Mouse (Mus musculus): Measurements from ENCODE around the gene 2310057J18Rik.
"Not testable (repeated sequence)": the region's sequence is repeated elsewhere in the genome, so short reads cannot be mapped to it uniquely, and the experiment has no call there.

The 2310057J18Rik gene

GRCm38 (mm10) chr10:28986203-28986602 is at the start of gene 2310057J18Rik:
2310057J18Rik (minus strand) TSS chr10:28986303.
- DNase-seq (ENCODE audit: low spot score): no peak

DNA sequence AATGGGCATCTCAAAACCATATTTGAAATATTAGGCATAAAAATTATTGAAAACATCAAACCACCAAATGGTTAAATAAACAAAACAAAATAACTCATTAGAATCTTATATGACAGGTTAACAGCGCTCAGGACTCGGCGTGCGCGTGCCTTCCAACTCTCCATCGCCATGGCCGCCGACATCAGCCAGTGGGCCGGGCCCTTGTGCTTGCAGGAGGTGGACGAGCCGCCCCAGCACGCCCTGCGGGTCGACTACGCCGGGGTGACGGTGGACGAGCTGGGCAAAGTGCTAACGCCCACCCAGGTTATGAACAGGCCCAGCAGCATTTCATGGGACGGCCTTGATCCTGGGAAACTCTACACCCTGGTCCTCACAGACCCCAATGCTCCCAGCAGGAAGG is 43.9 kb upstream of the 2310057J18Rik start:
- not testable (repeated sequence) for DNase-seq (ENCODE audit: low spot score)

DNA sequence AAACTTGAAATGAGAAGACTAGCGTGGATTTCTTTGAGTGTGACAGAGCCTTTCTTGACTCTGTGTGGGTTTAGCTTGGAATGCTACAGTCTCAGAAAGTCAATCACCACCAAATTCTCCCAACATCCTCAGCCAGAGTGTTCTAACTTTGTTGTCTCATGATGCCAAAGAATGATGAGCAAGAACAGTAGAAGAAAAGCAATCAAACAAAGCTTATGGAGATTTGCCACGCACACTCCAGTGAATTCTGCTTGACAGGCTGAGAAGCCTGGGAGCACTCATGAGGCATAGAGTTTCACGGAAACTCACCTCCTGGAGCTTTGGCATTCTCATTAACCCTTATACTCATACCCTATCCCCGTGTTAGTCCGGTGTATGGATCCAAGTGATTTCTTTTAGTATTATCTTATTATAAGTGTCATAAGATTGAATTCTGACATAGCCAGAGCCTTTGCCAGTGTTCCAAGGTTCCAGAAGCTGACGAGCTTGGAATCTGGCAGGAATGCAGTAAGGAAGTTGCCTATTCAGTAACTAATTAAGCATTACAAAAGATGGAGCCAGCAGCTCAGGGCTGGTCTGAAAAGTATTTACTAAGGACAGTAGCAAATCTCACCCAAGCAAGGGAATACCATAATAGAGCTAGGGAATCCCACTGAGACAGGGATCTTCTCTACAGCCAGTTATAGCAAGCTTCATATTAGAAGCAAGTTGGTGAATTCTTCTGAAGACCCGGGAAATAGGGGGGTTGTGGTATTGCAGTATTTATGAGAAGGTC is 33.6 kb upstream of the 2310057J18Rik start:
- no peak for DNase-seq (ENCODE audit: low spot score)

DNA sequence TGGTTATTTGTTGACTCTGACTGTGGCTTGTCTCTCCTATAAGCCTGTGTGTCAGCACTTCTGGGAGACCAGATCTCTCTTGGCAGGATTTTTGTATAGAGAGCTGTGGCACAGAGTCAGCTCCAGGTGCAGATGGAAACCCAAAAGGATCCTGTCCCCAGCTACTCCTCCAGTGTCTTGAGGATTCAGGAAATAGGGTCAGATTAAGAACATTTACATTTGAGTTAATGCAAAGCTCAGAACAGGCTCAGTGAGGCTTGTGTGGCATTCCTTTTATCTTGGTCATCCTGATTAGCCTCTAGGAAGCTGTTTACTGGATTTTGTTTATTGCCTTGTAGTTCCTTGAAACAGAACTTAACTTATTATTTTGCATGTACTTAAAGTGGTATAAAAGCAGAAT is 11.7 kb upstream of the 2310057J18Rik start:
- no peak for DNase-seq (ENCODE audit: low spot score)

DNA sequence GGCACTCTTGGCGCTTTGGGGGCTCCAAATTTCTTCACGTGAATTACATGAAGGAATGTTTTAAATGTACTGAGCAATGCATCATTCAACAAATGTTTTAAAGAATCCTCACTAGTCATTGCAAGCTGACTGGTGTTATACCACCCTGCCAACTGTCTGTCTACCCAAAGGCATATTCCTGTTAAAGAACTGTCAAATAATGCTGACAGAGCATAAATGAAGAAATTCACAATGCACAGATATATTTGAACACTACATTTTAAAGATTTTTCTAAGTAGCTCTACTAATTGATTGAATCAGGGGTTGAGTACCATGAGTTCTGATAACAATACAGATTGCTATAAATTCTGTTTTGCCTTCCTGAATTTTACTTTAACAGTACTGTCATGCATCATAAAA is 2.9 kb upstream of the 2310057J18Rik start:
- DNase-seq (ENCODE audit: low spot score): no peak

GRCm38 (mm10) chr10:28968189-28968588 is 17.9 kb downstream of the 2310057J18Rik start:
- DNase-seq (ENCODE audit: low spot score): no peak

GRCm38 (mm10) chr10:28955138-28955537 is 31.0 kb downstream of the 2310057J18Rik start:
- peak; percentile 71 for DNase-seq (ENCODE audit: low spot score)

- DNase-seq (ENCODE audit: low spot score): peak; percentile 4
Measured at GRCm38 (mm10) chr10:28954515-28954914, 31.6 kb downstream of the 2310057J18Rik start.
